Mouse (Mus musculus) lung, postnatal 0 days (tissue): ENCODE data around the gene Chrna9.

Experiments
- CTCF ChIP-seq: IDR thresholded peaks from 2 replicates; pipeline ENCODE4 v1.5.1; 2016; ENCODE audit warnings: antibody characterized with exemption, mild to moderate bottlenecking
- EP300 ChIP-seq: IDR thresholded peaks from 2 replicates; pipeline ENCODE4 v1.6.1; 2016; ENCODE audit warnings: antibody characterized with exemption, mild to moderate bottlenecking, control low read depth

- TF ChIP-seq EP300, result no peak
- TF ChIP-seq CTCF, result no peak
Observed at GRCm38 (mm10) chr5:65888998-65889397, 45.7 kb upstream of the Chrna9 start.
